Mouse (Mus musculus): Measurements from ENCODE around the gene Tubg1. TPM values are rescaled to one million over a fixed set of nuclear protein-coding genes. Genes with fewer than 3 reads are reported as not detected.

Gene Tubg1
- 8.7 and 13.8 TPM in 2 replicates for polyA plus RNA-seq (2012; rRNA removed)

GRCm38 (mm10) chr11:101119761-101120544 is at the start of gene Tubg1, which contains the start of gene Retreg3:
TSS of gene Tubg1 (plus strand) at chr11:101119938.
TSS of gene Retreg3 (minus strand) at chr11:101119893.

DNA sequence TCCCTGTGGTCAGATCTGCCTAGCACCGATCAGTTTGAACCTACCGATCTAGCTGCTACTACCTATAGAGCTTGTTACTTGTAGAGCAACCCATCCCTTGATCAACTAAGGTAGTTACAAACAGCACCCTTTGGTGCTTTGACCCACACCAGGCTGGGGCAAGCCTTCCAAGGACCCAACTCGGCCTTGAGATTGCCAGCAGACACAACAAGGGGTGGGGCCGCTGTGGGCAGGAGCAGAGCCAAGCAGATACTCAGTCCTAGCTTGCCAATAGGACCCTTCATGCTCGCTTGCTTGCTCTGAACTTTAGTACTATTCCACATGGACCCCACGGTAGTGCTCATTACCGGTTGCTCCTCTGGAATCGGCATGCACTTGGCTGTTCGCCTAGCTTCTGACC is 41.6 kb upstream of the Tubg1 start, which contains the start of gene Hsd17b1:
Gene Hsd17b1 (plus strand): TSS at position 291 of the 400 bp plus-strand sequence.

GRCm38 (mm10) chr11:101082208-101083082 is 37.3 kb upstream of the Tubg1 start, which contains the start of gene Coasy:
TSS of gene Coasy (plus strand) at chr11:101082565.

DNA sequence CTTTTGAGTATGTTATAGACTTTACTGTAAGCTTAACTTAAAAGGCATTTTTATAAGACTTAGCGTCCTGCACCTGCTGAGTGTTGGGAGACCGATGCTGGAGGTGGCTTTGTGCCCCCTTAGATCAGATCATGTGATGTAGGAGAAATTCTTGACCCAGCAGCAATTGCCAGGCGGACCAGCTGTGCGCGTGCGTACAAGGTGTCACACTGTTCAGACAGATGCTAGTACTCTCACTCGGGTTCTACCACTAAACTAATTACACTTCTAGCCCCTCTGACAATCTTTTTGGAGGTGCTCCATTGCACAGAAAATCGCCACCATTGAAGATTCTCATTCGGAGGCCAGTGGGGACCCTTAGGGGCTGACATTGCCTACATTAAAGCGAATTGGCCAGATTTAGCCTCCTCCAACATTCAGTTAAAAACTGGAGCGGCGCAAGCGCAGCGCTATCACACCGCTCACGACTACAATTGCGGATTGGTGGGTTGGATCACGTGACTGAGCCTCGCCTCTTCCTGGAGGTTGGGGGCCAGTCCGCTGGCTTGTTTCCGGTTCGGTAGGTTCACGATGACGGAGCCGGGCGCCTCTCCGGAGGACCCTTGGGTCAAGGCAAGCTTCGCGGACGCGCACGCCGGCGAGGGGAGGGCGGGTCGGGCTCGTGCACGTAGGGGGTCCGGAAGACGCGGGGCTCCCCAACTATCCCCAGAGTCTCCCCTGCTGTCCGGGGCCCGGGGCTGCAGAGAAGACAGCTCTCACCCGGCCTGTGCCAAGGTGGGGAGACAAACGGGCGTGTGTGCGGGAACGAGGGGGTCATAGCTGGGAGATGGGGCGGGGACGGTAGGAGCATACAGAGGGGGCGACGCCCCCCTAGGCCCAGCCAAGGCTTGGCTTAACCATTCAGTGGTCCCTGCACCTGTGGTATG is 32.7 kb upstream of the Tubg1 start, which contains the start of gene Mlx:
Gene Mlx (plus strand): TSS at position 522 of the 926 bp plus-strand sequence.

GRCm38 (mm10) chr11:101095314-101096024 is 24.3 kb upstream of the Tubg1 start, which contains the start of gene Psmc3ip:
TSS of gene Psmc3ip (minus strand) at chr11:101095436.

GRCm38 (mm10) chr11:101155728-101156371 is 36.1 kb downstream of the Tubg1 start, which contains the start of gene Tubg2:
TSS of gene Tubg2 (plus strand) at chr11:101155907.

GRCm38 (mm10) chr11:101170354-101170810 is 50.6 kb downstream of the Tubg1 start, which contains the start of gene Cntnap1:
TSS of gene Cntnap1 (plus strand) at chr11:101170523.

DNA sequence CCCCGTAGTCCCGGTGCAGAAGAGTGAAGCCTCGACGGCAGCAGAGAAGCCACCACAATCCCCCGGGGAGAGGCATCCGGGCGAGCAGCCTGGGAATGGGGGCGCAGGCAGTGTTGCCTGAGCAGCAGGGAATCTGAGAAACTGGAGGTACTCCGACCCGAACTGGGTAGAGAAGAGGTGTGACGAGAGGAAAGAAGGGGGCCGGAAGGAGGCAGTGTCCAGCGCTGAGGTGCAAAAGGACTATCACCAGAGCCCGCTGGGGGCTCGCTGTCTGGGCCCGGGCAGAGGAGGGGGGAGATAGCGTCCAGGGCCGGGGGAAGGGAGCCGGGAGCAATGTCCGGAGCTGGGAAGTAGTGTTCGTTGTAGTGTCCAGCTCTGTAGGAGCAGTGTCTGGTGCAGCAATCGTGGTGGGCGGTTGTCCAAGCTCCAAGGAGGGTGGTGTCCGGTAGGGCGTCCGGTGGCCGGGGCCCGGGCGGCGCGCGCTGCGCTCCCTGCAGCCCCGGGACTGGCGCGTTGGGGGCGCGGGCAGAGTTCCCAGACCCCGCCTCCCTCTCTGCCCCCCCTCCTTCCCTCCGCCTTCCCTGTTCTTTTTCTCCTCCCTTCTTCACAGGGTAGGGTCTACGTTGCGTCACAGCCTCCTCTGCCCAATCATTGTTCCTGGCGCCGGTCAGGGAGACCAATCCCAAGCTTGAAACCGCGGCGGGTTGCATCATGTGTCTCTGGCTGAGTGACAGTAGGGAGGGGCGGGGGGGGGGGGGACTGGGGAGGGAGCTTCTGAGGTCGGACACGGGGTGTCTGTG is 51.3 kb downstream of the Tubg1 start, which contains the start of gene Plekhh3:
Gene Plekhh3 (minus strand): TSS at position 541 of the 800 bp plus-strand sequence.

GRCm38 (mm10) chr11:101174851-101175628 is 55.3 kb downstream of the Tubg1 start, which contains the start of gene Ccr10:
TSS of gene Ccr10 (minus strand) at chr11:101175443.

Other genes with a start within 250 kb of the Tubg1 start
- 17.2 and 19.3 TPM in 2 replicates for gene Stat3, start 180.4 kb upstream of the Tubg1 start, polyA plus RNA-seq (2012; rRNA removed)
- 7.0 and 7.8 TPM in 2 replicates for gene Cavin1, start 149.1 kb upstream of the Tubg1 start, polyA plus RNA-seq (2012; rRNA removed)
- 28.4 and 31.1 TPM in 2 replicates for gene Atp6v0a1, start 110.5 kb upstream of the Tubg1 start, polyA plus RNA-seq (2012; rRNA removed)
- gene Naglu, start 49.9 kb upstream of the Tubg1 start, polyA plus RNA-seq (2012; rRNA removed): 2.9 and 3.4 TPM in 2 replicates
- gene Hsd17b1, start 41.5 kb upstream of the Tubg1 start, polyA plus RNA-seq (2012; rRNA removed): 0.16 and 0.29 TPM in 2 replicates
- gene Coasy, start 37.4 kb upstream of the Tubg1 start, polyA plus RNA-seq (2012; rRNA removed): 13.9 and 16.1 TPM in 2 replicates
- 16.2 and 18.2 TPM in 2 replicates for gene Mlx, start 32.7 kb upstream of the Tubg1 start, polyA plus RNA-seq (2012; rRNA removed)
- 17.9 and 19.9 TPM in 2 replicates for gene Psmc3ip, start 24.5 kb upstream of the Tubg1 start, polyA plus RNA-seq (2012; rRNA removed)
- gene Retreg3, start within 50 bp of the Tubg1 start, polyA plus RNA-seq (2012; rRNA removed): 18.0 and 21.8 TPM in 2 replicates
- 0.08 and 0.11 TPM in 2 replicates for gene Tubg2, start 36.0 kb downstream of the Tubg1 start, polyA plus RNA-seq (2012; rRNA removed)
- 0.14 and 0.15 TPM in 2 replicates for gene Cntnap1, start 50.6 kb downstream of the Tubg1 start, polyA plus RNA-seq (2012; rRNA removed)
- gene Plekhh3, start 51.4 kb downstream of the Tubg1 start, polyA plus RNA-seq (2012; rRNA removed): 0.95 and 0.97 TPM in 2 replicates
- not detected in 2 replicates for gene Ccr10, start 55.5 kb downstream of the Tubg1 start, polyA plus RNA-seq (2012; rRNA removed)
- gene Ezh1, start 106.5 kb downstream of the Tubg1 start, polyA plus RNA-seq (2012; rRNA removed): 8.9 and 9.4 TPM in 2 replicates
- gene Ramp2, start 126.1 kb downstream of the Tubg1 start, polyA plus RNA-seq (2012; rRNA removed): 13.0 and 15.1 TPM in 2 replicates
- gene Vps25, start 133.8 kb downstream of the Tubg1 start, polyA plus RNA-seq (2012; rRNA removed): 34.6 and 40.2 TPM in 2 replicates
- 5.2 and 5.4 TPM in 2 replicates for gene Wnk4, start 140.6 kb downstream of the Tubg1 start, polyA plus RNA-seq (2012; rRNA removed)
- 0.37 and 0.56 TPM in 2 replicates for gene Cntd1, start 159.1 kb downstream of the Tubg1 start, polyA plus RNA-seq (2012; rRNA removed)
- 50.7 and 59.2 TPM in 2 replicates for gene Coa3, start 159.2 kb downstream of the Tubg1 start, polyA plus RNA-seq (2012; rRNA removed)
- gene Becn1, start 182.3 kb downstream of the Tubg1 start, polyA plus RNA-seq (2012; rRNA removed): 67.0 and 70.3 TPM in 2 replicates
- gene Psme3, start 196.3 kb downstream of the Tubg1 start, polyA plus RNA-seq (2012; rRNA removed): 111 and 131 TPM in 2 replicates
- gene Aoc2, start 205.1 kb downstream of the Tubg1 start, polyA plus RNA-seq (2012; rRNA removed): 3.2 and 5.2 TPM in 2 replicates
- gene Aoc3, start 210.7 kb downstream of the Tubg1 start, polyA plus RNA-seq (2012; rRNA removed): 0.17 and 0.24 TPM in 2 replicates
- gene G6pc, start 247.6 kb downstream of the Tubg1 start, polyA plus RNA-seq (2012; rRNA removed): 0.01 TPM in 2 replicates